Mouse (Mus musculus): Measurements from ENCODE around the gene Ceacam16.

Gene Ceacam16

DNA sequence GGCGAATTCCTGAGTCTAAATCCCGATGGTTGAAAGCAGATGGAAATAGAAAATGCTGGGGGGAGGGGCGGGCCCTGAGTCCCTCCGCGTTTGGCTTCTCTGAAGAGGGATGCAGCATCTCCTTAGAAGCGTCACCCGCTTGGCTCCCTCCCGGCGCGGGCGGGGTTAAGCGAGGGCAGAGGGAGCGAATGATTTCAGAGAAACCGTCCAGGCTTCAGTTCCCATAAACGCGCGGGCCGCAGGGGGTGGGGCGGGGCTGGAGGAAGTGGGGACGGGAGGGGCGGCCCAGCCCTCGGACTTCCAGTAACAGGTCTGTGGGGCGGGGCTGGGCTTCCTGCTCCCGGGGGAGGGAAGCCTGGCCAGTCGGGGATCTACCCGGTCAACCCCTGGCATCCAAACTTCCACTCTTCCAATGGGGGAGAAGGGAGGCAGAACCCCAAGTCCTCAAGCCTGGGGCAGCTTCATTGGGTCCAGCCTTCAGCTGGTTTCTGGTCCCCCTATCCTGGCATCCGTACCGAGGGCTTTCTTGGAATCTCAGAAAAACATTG lies 44.8 kb downstream of the Ceacam16 start:
- DNase-seq (ENCODE audit: low spot score) = no peak

DNA sequence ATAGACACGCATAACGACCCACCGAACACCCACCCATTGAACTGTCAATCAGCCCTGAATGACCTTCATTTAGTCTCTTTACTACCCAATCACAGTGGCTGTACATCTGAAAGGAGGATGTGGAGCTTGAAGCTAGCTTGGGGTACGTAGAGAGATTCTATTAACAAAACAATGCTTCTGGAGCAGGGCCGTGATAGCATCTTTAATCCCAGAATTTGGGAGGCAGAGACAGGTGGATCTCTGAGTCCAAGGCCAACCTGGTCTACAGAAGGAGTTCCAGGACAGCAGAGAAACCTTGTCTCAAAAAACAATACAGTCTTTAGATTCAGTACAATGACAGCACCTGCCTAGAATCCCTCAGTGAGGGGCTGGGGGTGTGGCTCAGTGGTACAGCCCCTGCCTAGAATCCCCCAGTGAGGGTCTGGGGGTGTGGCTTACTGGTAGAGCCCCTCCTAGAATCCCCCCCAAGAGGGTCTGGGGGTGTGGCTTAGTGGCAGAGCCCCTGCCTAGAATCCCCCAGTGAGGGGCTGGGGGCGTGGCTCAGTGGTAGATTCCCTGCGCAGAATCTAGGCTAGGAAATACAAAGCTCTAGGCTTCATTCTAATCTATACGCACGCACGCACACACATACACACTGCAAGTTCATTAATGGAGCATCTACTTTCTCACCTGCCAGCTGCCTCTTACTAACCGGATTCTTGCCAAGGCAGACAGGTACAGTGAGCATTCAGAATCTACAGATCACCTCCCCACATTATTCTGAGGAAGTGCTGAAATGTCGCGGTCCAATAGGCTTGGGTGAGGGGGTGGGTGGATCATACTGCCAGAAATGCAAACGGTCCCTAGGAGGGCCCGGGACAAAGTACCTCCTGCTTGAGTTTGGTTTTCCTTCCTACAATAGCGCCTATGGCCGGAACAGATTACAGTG lies 45.5 kb downstream of the Ceacam16 start:
- DNase-seq (ENCODE audit: low spot score) = no peak

- no peak for DNase-seq (ENCODE audit: low spot score)
Observed at GRCm38 (mm10) chr7:19813579-19814122, 47.4 kb downstream of the Ceacam16 start.

DNA sequence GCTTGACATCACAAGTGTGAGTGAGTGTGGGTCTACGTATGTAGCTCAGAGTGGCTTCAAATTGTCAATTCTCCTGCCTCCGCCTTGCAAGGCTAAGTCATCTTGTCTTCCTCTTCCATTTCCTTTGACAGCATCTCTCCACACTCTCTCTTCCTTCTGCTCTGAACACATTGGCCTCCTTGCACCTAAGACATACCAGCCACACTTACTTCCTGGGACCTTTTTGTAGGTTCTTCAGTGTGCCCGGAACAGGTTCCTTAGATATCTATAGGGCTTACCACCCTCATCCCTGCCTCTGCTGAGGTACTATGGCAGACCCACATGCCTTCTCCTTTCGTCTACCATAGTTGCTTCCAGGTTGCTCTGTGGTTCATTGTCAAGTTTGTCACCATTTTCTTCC lies 47.9 kb downstream of the Ceacam16 start:
- no peak for DNase-seq (ENCODE audit: low spot score)

GRCm38 (mm10) chr7:19811114-19811513 lies 50.0 kb downstream of the Ceacam16 start:
- DNase-seq (ENCODE audit: low spot score) = no peak

GRCm38 (mm10) chr7:19809369-19809768 lies 51.7 kb downstream of the Ceacam16 start:
- no peak for DNase-seq (ENCODE audit: low spot score)

GRCm38 (mm10) chr7:19806356-19806969 lies 54.6 kb downstream of the Ceacam16 start:
- no peak for DNase-seq (ENCODE audit: low spot score)

GRCm38 (mm10) chr7:19802995-19803394 lies 58.1 kb downstream of the Ceacam16 start:
- DNase-seq (ENCODE audit: low spot score) = peak; percentile 59
